Mouse (Mus musculus) heart, postnatal 4 days (tissue): ENCODE measurements at regions not wholly inside any gene's neighbourhood (a gene's known extent, or its start where the extent isn't known, plus 50 kb on each side); places are given as distances from the start of the nearest gene placed in this dataset.

Source experiments
- DNase-seq: peaks from one replicate; pipeline ENCODE4 v3.0.0; 2021

- DNase-seq: no peak
Observed at GRCm38 (mm10) chr1:88891041-88891440, 179.2 kb upstream of the Sh3bp4 start.

DNA sequence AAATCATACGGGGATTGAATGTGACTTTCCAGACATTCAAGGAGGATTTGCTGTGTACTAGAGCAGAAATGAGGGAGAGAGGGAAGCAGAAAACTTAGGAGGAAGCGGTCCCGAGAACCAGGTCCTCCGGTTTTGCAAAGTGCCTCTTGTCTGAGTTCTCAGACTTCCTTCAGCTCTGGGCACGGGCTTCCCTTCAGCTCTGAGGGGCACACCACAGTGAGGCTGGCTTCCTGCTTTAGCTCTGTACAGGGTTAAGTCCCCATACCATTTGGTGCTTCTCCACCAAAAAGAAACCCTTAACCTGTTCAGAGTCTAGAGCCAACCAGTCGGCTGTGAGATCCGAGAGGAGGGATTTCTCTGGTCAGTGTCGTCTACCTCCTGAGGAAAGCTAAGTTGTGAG is 167.8 kb upstream of the Sh3bp4 start:
- DNase-seq: no peak

DNA sequence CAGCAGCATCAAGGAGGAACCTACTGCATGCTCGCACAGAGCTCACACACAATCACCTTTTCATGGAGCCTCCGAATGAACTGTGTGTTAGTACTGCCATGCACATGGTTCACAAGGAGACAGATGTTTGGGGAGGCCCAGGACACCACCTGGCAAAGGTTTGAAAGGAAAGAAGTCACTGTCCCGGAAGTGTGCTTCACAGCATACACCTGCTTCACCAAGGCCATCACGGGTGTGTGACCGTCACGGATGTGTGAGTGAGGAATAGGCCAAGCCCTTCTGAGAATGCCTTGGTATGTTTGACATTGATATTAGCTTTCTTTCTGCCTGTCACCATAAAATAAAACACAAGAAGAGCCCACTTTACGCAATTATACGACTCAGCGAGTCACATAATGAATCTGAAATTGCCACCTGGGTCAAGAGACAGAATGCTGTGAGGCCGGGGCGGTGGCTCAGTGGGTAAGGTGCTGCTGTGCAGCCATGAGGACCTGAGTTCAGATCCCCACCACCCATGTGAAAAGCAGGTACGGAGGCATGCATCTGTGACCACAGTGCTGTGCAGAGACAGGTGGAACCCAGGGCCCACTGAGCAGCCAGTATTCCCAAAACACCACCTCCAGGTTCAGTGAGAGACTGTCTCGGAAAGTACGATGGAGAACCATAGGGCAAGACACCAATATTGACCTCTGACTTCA is 162.3 kb upstream of the Sh3bp4 start:
- no peak for DNase-seq

DNA sequence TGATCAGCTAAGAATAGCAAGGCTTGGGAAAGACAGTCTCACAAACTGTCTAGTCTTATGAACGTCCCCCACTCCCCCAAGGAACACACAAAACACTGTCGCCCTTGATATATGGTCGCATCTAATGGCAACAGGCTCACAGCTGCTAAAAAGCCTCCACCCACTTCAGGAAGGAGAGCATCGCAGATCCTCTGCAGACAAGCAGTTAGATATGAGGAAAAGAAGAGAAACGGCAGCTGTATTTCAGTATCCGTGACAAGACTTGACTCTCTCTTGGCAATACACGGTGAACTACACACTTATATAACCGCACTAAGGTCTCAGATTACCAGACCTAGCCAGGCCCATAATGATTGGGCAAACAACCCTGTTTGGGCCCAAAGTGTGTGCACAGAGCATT is 161.5 kb upstream of the Sh3bp4 start:
- DNase-seq: no peak

DNA sequence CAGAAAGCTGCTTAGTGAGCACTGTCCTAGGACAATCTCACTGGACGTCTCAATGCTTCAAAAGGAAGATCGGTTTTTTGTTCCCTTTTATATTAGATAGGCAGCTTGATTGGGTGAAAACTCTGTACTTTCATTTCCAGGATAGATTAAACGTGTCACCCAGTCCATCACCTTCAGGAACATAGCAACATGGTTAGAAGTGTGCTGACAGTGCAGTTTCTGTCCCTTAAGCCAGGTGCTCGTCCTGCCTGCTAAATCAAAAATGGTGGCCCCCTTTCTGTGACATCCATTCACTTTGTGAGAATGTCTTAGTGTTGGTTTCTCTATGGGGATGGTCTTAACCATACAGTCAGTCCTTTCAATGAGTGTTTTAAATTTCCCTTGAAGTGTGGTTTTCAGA is 160.9 kb upstream of the Sh3bp4 start:
- no peak for DNase-seq

DNA sequence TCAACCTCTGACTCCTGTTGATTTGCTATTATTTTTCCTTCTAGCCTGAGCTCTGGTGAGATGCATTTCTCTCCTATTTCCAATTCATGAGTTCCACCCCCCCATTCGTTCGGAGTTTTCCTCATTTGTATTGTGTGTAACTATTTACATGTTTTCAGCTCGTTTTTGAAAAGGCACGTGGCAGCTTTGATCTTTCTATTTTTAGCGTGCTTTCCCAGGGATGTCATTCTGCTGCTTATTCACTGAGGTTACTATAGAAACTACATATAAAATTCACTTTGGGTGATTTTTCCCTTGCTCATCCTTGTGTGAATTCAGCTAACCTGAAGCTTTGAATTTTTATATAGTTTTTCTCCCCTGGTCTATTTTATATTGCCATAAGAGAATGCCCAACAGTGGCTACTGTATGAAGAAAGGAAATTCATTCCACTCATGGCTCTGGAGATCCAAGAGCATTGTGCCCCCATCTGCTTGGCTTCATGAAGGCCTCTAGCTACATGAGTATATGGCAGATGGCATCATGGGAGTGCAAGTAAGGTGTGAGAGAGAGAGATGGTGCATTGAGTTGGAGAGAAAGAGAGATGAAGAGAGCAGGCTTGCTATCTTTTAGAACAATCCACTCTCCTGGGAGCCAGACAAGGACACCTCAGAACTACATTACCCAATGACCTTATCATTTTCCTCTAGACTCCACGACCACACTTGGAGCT is 160.2 kb upstream of the Sh3bp4 start:
- no peak for DNase-seq

GRCm38 (mm10) chr1:88911724-88912123 is 158.5 kb upstream of the Sh3bp4 start:
- DNase-seq: no peak

DNA sequence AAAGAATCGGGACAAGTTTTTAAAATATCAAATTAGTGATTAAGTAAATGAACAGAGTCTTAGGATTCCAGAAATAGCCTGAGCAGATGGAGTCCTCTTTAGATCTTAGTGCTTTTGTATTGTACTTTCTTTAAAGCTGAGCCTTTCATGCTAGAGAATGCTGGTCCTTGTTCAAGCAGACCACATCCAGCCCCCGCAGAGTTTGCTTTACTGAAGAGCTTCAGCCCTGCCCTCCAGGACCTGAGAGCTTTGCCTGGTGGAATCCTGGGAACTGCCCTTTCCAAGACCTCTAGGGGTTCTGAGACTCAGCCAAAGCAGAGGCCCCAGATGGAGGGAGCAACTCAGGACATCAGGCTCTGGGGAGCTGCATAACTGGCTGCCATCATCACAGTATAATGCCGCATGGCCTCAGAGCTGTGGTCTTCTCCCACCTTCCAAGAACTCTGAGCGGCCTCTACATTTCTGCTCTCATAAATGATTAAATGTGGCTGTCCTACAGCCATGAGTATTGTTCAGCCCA is 153.6 kb upstream of the Sh3bp4 start:
- DNase-seq: peak; percentile 11

DNA sequence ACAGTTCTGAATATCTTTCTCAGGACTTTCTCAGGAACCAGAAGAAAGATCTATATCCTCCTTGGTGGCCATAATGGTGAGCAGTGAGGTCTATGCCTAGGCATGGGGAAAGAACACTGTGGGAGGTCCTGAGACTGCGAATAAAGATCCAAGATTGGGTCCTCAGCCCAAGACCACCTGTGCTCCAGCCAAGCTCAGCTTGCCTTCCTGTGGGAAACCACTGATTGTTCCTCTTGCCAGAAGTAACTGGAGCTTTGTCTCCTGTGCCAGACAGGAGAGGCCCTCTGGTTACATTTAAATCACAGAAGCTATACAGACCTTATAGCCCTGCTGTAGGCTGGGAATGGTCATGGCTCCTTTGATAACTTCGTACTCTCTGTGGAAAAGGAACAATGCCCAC is 148.8 kb upstream of the Sh3bp4 start:
- no peak for DNase-seq

- DNase-seq: peak; percentile 24
Observed at GRCm38 (mm10) chr1:88923791-88924581, 146.2 kb upstream of the Sh3bp4 start.

GRCm38 (mm10) chr1:88935191-88935590 is 135.0 kb upstream of the Sh3bp4 start:
- DNase-seq: no peak

DNA sequence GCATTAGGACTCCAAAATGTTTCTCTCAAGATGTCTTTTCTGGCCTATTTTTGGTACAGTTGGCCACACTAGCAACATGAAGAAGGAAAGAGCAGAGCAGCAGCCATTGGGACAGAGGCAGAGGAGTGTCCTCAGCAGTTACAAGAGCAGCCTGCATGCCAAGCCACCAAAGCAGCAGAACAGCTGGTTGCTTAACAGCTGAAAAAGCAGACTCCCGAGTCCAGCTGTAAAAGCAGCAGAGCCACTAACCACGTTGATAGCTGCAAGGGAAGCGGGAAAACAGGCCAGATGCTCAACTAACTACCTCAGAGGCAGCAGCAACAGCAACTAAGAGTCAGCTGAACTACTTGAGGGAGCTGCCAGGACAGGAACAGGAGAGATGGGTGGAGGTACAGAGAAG is 134.4 kb upstream of the Sh3bp4 start:
- DNase-seq: peak; percentile 27

DNA sequence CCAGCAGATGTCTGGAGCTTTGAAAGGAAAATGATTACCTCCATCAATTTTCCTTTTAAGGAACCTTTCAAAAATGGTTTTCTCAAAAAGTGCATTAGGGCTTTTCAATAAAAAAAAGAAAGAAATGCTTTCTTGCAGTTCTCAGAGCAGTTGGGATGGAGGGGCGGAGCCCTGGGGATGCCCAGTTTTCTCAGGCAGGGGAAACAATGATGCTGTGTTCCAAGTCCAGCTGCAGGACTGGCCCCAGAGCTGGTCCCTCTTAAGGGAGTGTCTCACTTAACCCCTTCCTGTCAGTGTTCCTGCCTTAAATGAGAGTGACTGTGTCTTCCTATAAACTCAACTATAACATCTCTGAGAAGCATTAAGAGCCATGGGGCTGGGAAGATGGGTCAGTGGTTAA is 132.9 kb upstream of the Sh3bp4 start:
- no peak for DNase-seq

DNA sequence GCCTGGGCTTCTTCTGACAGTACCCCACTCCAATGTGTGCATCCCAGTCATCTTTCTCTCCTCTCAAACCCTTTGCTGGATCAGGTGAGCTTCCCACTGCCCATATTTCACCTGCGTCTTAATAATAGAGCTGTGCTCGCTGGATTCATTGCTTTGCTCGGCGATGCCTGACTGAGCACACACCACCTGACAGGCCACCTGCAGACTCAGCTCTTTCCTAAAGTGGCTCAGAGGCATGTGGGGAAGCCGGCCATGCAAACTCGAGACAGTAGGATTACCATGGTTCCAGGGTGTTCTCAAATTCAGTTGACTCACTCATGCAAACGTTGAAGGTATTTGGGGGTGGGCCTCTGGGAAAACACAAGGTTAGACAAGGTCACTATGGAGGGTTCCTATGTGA is 131.8 kb upstream of the Sh3bp4 start:
- no peak for DNase-seq

DNA sequence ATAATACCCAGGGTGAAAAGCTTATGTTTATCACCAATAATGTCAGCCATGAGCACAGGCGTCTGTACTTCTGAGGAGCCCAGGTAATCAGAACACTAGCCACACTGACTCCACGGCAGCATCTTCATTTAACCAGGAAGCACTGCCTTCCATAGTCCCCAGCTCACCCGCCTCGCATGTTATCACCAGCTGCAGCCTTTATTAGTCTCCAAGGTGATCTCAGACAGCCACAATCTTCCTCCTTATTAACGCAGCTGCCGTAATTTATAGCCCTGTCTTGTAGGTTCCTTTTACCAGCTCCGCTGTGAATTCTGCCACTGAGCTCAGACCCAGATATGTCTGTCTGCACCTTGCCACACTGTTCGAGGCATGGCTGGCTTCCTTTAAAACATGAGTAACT is 127.2 kb upstream of the Sh3bp4 start:
- no peak for DNase-seq

GRCm38 (mm10) chr1:88945868-88946267 is 124.3 kb upstream of the Sh3bp4 start:
- DNase-seq: no peak

DNA sequence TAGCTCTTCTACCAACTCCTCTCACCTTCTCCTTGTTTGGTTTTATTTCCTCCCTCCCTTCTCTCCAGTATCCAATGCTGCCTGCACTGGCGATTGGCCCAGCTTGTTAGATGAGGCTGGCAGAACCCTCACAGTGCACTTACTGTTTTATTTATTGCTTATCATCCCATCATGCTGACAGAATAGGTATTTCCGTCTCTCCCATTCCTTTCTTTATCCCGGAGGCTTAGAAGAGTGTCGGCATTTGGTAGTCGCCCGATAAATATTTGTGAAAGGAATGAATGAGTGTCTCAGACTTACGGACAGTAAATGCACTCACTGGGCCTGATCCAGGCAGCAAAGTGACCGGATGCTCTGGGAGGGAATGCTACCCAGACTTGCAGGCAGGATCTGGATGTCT is 123.8 kb upstream of the Sh3bp4 start:
- DNase-seq: no peak

DNA sequence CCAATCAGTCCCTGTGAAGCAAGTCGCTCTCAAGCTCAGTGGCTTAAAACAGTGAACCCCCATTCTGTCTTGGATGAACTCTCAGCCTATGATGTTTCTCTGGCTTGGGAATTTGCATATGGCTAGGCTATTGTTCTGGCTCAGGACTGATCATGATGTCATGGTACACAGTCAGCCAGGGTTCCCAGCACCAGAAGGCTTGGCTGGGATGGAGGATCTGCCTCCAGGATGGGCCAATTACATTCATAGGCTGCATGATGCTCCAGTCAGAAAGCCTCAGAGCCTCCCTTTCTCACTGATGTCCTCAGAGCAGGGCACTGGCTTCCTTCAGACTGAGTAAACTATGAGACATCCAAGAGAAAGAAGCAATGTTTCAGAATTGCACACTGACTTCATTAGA is 120.3 kb upstream of the Sh3bp4 start:
- peak; percentile 43 for DNase-seq

- no peak for DNase-seq
Observed at GRCm38 (mm10) chr1:88953516-88953915, 116.7 kb upstream of the Sh3bp4 start.

DNA sequence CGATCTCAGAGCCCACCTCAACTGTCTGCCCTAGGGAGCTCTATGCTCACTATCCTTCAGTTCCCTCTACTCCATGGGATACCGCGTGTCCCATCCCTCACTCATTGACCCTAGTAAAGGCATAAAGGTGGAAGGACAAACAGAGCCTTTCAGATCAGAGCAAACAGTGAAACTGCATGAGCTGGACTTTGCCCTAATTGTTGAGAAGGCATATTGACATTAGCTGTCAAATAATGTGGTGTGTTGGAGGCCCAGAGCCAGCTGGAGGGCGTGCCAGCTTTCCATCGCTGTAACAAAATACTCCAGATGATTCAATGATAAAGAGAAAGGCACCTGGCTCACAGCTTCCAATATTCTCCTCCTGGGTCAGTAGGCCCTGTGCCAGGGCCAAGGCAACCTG is 115.4 kb upstream of the Sh3bp4 start:
- DNase-seq: no peak

GRCm38 (mm10) chr1:88957061-88957460 is 113.2 kb upstream of the Sh3bp4 start:
- no peak for DNase-seq

- no peak for DNase-seq
Observed at GRCm38 (mm10) chr1:88959715-88960114, 110.5 kb upstream of the Sh3bp4 start.

GRCm38 (mm10) chr1:88960142-88960541 is 110.1 kb upstream of the Sh3bp4 start:
- DNase-seq: no peak
